10 mouse cellular contexts compared by ENCODE assay signal in genomic region chr19:5512091-5513004, GRCm38 (mm10). TPM values are rescaled to one million over a fixed set of nuclear protein-coding genes. Genes with fewer than 3 reads are reported as not detected.
DNase-seq lines count a peak whose midpoint lies in the region; ATAC-seq and TF ChIP-seq lines count a peak whose summit lies in the region.
"Had no signal": no experiment of that assay in that cellular context is flagged by ENCODE, and none has a peak within 500 bp of the region (broad histone marks: within the 10 kb centered on the region; RNA-seq: fewer than 3 reads in every experiment).

No protein-coding gene starts in this region.

- no peaks in the 10 kb centered on the region for H3K27me3 ChIP-seq in intestine, embryonic 14.5 days (replicated peaks; ENCODE audit: control insufficient read depth, insufficient read depth, low read length)
- H3K27me3 ChIP-seq in intestine, embryonic 16.5 days (replicated peaks; ENCODE audit: control insufficient read depth, insufficient read depth, low read length): no peaks in the 10 kb centered on the region
- no peaks in the 10 kb centered on the region; the same call in 1 of the 2 replicates for H3K27me3 ChIP-seq in G1E (ENCODE audit: insufficient read depth, low read length)
- H3K27me3 ChIP-seq in myocyte (ENCODE audit: control insufficient read depth, insufficient read depth, insufficient read length): no peaks in the 10 kb centered on the region
- H3K27me3 ChIP-seq: hindbrain, embryonic 13.5 days had no signal

- TF ChIP-seq POLR2A in myocyte (IDR thresholded peaks at IDR 0.05; ENCODE audit: insufficient read length, low read depth): no peak

- H3K9me3 ChIP-seq in intestine, embryonic 14.5 days (ENCODE audit: control insufficient read depth, low read length): no peaks in the 10 kb centered on the region
- H3K9me3 ChIP-seq in intestine, embryonic 16.5 days (ENCODE audit: control insufficient read depth, low read length): no peaks in the 10 kb centered on the region
- H3K9me3 ChIP-seq in G1E (replicated peaks): no peaks in the 10 kb centered on the region
- H3K9me3 ChIP-seq: hindbrain, embryonic 13.5 days had no signal

- H3K27ac ChIP-seq in intestine, embryonic 14.5 days (ENCODE audit: low read depth): no peak overlapping the region
- no peak overlapping the region for H3K27ac ChIP-seq in intestine, embryonic 16.5 days (ENCODE audit: low read length)
- H3K27ac ChIP-seq: hindbrain, embryonic 13.5 days had no signal

- WGBS in intestine, embryonic 14.5 days: 77% methylated on average over 12 of the region's 12 CpGs
- 78% methylated on average over 12 of the region's 12 CpGs for WGBS in intestine, embryonic 16.5 days

- no peak for ATAC-seq in intestine, embryonic 14.5 days (replicated peaks; ENCODE audit: low FRiP score, low TSS enrichment, low read depth)
- no peak for ATAC-seq in intestine, embryonic 16.5 days
- no peak for ATAC-seq in G1E (ENCODE audit: extremely low read depth, insufficient number of reproducible peaks, low FRiP score, poor library complexity, severe bottlenecking)

- H3K79me2 ChIP-seq in myocyte (ENCODE audit: control insufficient read depth, insufficient read depth): no peaks in the 10 kb centered on the region

- H3K36me3 ChIP-seq in intestine, embryonic 14.5 days (ENCODE audit: control insufficient read depth, insufficient read depth, low read length): no peaks in the 10 kb centered on the region
- no peaks in the 10 kb centered on the region for H3K36me3 ChIP-seq in intestine, embryonic 16.5 days (ENCODE audit: control insufficient read depth, insufficient read depth, low read length)
- H3K36me3 ChIP-seq in G1E (replicated peaks) (no peaks in the 10 kb centered on the region), myocyte (ENCODE audit: control insufficient read depth, insufficient read depth) (no peaks in the 10 kb centered on the region)
- H3K36me3 ChIP-seq: hindbrain, embryonic 13.5 days had no signal

- no peak overlapping the region for H3ac ChIP-seq in myocyte (ENCODE audit: control insufficient read depth, insufficient read length)

- H3K9ac ChIP-seq in intestine, embryonic 14.5 days (ENCODE audit: low read length): no peak overlapping the region
- H3K9ac ChIP-seq in intestine, embryonic 16.5 days (ENCODE audit: low read depth, low read length): no peak overlapping the region
- H3K9ac ChIP-seq: hindbrain, embryonic 13.5 days had no signal

- DNase-seq in intestine, embryonic 14.5 days (ENCODE audit: low spot score): no peak
- peak; percentile 63 for DNase-seq in G1E (ENCODE audit: low spot score)
- peak; percentile 63 for DNase-seq in induced T-regulatory cell, adult 2 months (ENCODE audit: low read depth)
- no peak for DNase-seq in left cerebral cortex, adult 9 months (ENCODE audit: low spot score in 2 of 2)
- no peak for DNase-seq in cerebellum, adult 11-12 months
- DNase-seq in frontal cortex, postnatal 10 days (ENCODE audit: low spot score in 2 of 2): no peak
- DNase-seq: cerebellum, adult 2 months had no signal

- no peak for TF ChIP-seq CTCF in G1E (IDR thresholded peaks at IDR 0.05; ENCODE audit: low read depth, low read length)

- peak overlapping the region; percentile 3; the same call in 1 of the 2 replicates for H3K4me2 ChIP-seq in intestine, embryonic 14.5 days (ENCODE audit: low read length)
- no peak overlapping the region for H3K4me2 ChIP-seq in intestine, embryonic 16.5 days (ENCODE audit: low read depth, low read length)
- H3K4me2 ChIP-seq in myocyte (ENCODE audit: low read depth): peak overlapping the region; percentile 15

- H3K4me1 ChIP-seq in intestine, embryonic 14.5 days (replicated peaks; ENCODE audit: control insufficient read depth, insufficient read depth, low read length): peaks cover 14% of the 10 kb centered on the region
- peaks cover 27% of the 10 kb centered on the region for H3K4me1 ChIP-seq in intestine, embryonic 16.5 days (ENCODE audit: control insufficient read depth, insufficient read depth, low read length)
- peaks cover 56% of the 10 kb centered on the region for H3K4me1 ChIP-seq in G1E (ENCODE audit: insufficient read depth, low read depth, low read length)

- no peak overlapping the region for H3K4me3 ChIP-seq in intestine, embryonic 14.5 days (ENCODE audit: low read depth, low read length)
- no peak overlapping the region for H3K4me3 ChIP-seq in intestine, embryonic 16.5 days (ENCODE audit: low read length)
- peak overlapping the region; percentile 13; the same call in 1 of the 2 replicates for H3K4me3 ChIP-seq in G1E (ENCODE audit: low read depth, low read length)
- H3K4me3 ChIP-seq in myocyte: no peak overlapping the region
- H3K4me3 ChIP-seq: hindbrain, embryonic 13.5 days had no signal

TF ChIP-seq in myocyte, 11 proteins besides CTCF, POLR2A, EP300 and RAD21:
- TF ChIP-seq TCF3 (IDR thresholded peaks at IDR 0.05; ENCODE audit: insufficient read length, low read depth) (no peak), REST (IDR thresholded peaks at IDR 0.05; ENCODE audit: insufficient read depth, insufficient read length) (no peak), TCF12 (IDR thresholded peaks at IDR 0.05; ENCODE audit: insufficient read depth, poor library complexity, severe bottlenecking) (no peak), CEBPB (IDR thresholded peaks at IDR 0.05; ENCODE audit: insufficient read depth, poor library complexity, severe bottlenecking) (no peak), E2F4 (IDR thresholded peaks at IDR 0.05; ENCODE audit: insufficient read depth) (no peak), MYOD1 (IDR thresholded peaks at IDR 0.05; ENCODE audit: control insufficient read depth in 1 of 3, insufficient read length in 2 of 3, low read depth in 2 of 3) (no peak), MAX (IDR thresholded peaks at IDR 0.05; ENCODE audit: low read depth) (no peak), POLR2AphosphoS2 (IDR thresholded peaks at IDR 0.05; ENCODE audit: insufficient read length, low read depth) (no peak), MYOG (IDR thresholded peaks at IDR 0.05; ENCODE audit: control insufficient read depth in 1 of 3, insufficient read depth in 1 of 3, insufficient read length in 2 of 3, low read depth in 2 of 3) (no peak), SRF (IDR thresholded peaks at IDR 0.05; ENCODE audit: control insufficient read depth, insufficient read length, low read depth) (no peak), USF1 (IDR thresholded peaks at IDR 0.05; ENCODE audit: low read depth) (no peak)

RNA-seq across cellular contexts. Expression of gene Snx32, which starts 2.0 kb away (rescaled TPM):
- polyA plus RNA-seq in intestine, embryonic 14.5 days (2014; fragmentation: Nextera tagmentation; extraction: Ambion mirVana): 9.4 and 10.8 TPM in 2 replicates
- polyA plus RNA-seq in intestine, embryonic 16.5 days (2015; fragmentation: Nextera tagmentation; extraction: Ambion mirVana): 6.9 and 7.4 TPM in 2 replicates
- 9.8 and 12.6 TPM in 2 replicates for total RNA-seq in G1E (2014; fragmentation: Nextera tagmentation)
- total RNA-seq in G1E (2017): 12.0 and 13.3 TPM in 2 replicates
- 1.6 and 2.0 TPM in 2 replicates for polyA plus RNA-seq in G1E (2012)
- 7.8 TPM for polyA plus RNA-seq in myocyte (2012; fragmentation: generic; extraction: Trizol)

RNA-seq across cellular contexts. Expression of gene 1700020D05Rik, which starts 8.8 kb away (rescaled TPM):
- polyA plus RNA-seq in intestine, embryonic 14.5 days (2014; fragmentation: Nextera tagmentation; extraction: Ambion mirVana): not detected in 2 replicates
- not detected in 2 replicates for polyA plus RNA-seq in intestine, embryonic 16.5 days (2015; fragmentation: Nextera tagmentation; extraction: Ambion mirVana)
- 0.73 and 4.0 TPM in 2 replicates for total RNA-seq in G1E (2014; fragmentation: Nextera tagmentation)
- total RNA-seq in G1E (2017): 2.1 and 2.7 TPM in 2 replicates
- polyA plus RNA-seq in G1E (2012): 0.12 and 0.36 TPM in 2 replicates
- 0.17 TPM for polyA plus RNA-seq in myocyte (2012; fragmentation: generic; extraction: Trizol)
- polyA plus RNA-seq: hindbrain, embryonic 13.5 days had no signal

RNA-seq across cellular contexts. Expression of gene Cfl1, which starts 22.1 kb away (rescaled TPM):
- 2,844 and 3,105 TPM in 2 replicates for polyA plus RNA-seq in intestine, embryonic 14.5 days (2014; fragmentation: Nextera tagmentation; extraction: Ambion mirVana)
- polyA plus RNA-seq in intestine, embryonic 16.5 days (2015; fragmentation: Nextera tagmentation; extraction: Ambion mirVana): 2,274 and 2,378 TPM in 2 replicates
- total RNA-seq in G1E (2014; fragmentation: Nextera tagmentation) (1,228 and 1,288 TPM in 2 replicates), G1E (2017) (1,086 and 1,192 TPM in 2 replicates)
- polyA plus RNA-seq in G1E (2012) (853 and 1,308 TPM in 2 replicates), myocyte (2012; fragmentation: generic; extraction: Trizol) (948 TPM)

RNA-seq across cellular contexts. Expression of gene Mus81, which starts 24.1 kb away (rescaled TPM):
- polyA plus RNA-seq in intestine, embryonic 14.5 days (2014; fragmentation: Nextera tagmentation; extraction: Ambion mirVana): 37.0 and 38.3 TPM in 2 replicates
- 32.7 and 36.5 TPM in 2 replicates for polyA plus RNA-seq in intestine, embryonic 16.5 days (2015; fragmentation: Nextera tagmentation; extraction: Ambion mirVana)
- 16.8 and 38.0 TPM in 2 replicates for total RNA-seq in G1E (2014; fragmentation: Nextera tagmentation)
- total RNA-seq in G1E (2017): 16.0 and 22.9 TPM in 2 replicates
- 17.1 and 19.5 TPM in 2 replicates for polyA plus RNA-seq in G1E (2012)
- polyA plus RNA-seq in myocyte (2012; fragmentation: generic; extraction: Trizol): 66.4 TPM

RNA-seq across cellular contexts. Expression of gene Efemp2, which starts 38.6 kb away (rescaled TPM):
- polyA plus RNA-seq in intestine, embryonic 14.5 days (2014; fragmentation: Nextera tagmentation; extraction: Ambion mirVana): 136 and 151 TPM in 2 replicates
- polyA plus RNA-seq in intestine, embryonic 16.5 days (2015; fragmentation: Nextera tagmentation; extraction: Ambion mirVana): 106 and 112 TPM in 2 replicates
- total RNA-seq in G1E (2014; fragmentation: Nextera tagmentation) (4.1 and 6.7 TPM in 2 replicates), G1E (2017) (4.6 and 6.6 TPM in 2 replicates)
- polyA plus RNA-seq in G1E (2012) (3.0 and 3.1 TPM in 2 replicates), myocyte (2012; fragmentation: generic; extraction: Trizol) (81.3 TPM)

Comparison
In these comparisons a context has a peak if more than half of its experiments do, and no peak if none do; other contexts are left out.
1. DNase-seq: peak in G1E (single experiment) and induced T-regulatory cell, adult 2 months (single experiment); none in intestine, embryonic 14.5 days (single experiment), left cerebral cortex, adult 9 months (0 of 2), cerebellum, adult 11-12 months (single experiment) and frontal cortex, postnatal 10 days (0 of 2).